Mouse (Mus musculus): Measurements from ENCODE around the gene Gm20388.

Gm20388 gene

GRCm38 (mm10) chr8:120100388-120101067, 189.9 kb downstream of the Gm20388 start:
- no peak for DNase-seq

GRCm38 (mm10) chr8:120101068-120101972, 190.7 kb downstream of the Gm20388 start, which contains the start of gene Zdhhc7:
Gene Zdhhc7, minus strand, starts transcription at chr8:120101482.
- peak; percentile 88 for DNase-seq

- peak; percentile 37 for DNase-seq
These were observed 193.3 kb downstream of the Gm20388 start for GRCm38 (mm10) chr8:120103916-120104315.

- DNase-seq: peak; percentile 93
These were observed 194.2 kb downstream of the Gm20388 start for GRCm38 (mm10) chr8:120104721-120105272.

- peak; percentile 42 for DNase-seq
These were observed 198.5 kb downstream of the Gm20388 start for GRCm38 (mm10) chr8:120109149-120109548.

- no peak for DNase-seq
These were observed 200.3 kb downstream of the Gm20388 start for GRCm38 (mm10) chr8:120110966-120111365.

- peak; percentile 36 for DNase-seq
These were observed 200.7 kb downstream of the Gm20388 start for GRCm38 (mm10) chr8:120111382-120111781.

- no peak for DNase-seq
These were observed 201.9 kb downstream of the Gm20388 start for GRCm38 (mm10) chr8:120112535-120112934.

- DNase-seq: peak; percentile 90
These were observed 202.7 kb downstream of the Gm20388 start for GRCm38 (mm10) chr8:120113306-120113705.

GRCm38 (mm10) chr8:120113758-120114255, 203.2 kb downstream of the Gm20388 start, which contains the start of gene 6430548M08Rik:
Gene 6430548M08Rik, plus strand, starts transcription at chr8:120114152.
- peak; percentile 100 for DNase-seq

GRCm38 (mm10) chr8:120114315-120114841, 203.7 kb downstream of the Gm20388 start:
- DNase-seq: no peak

- DNase-seq: no peak
These were observed 206.0 kb downstream of the Gm20388 start for GRCm38 (mm10) chr8:120116600-120116999.

GRCm38 (mm10) chr8:120118162-120118561, 207.5 kb downstream of the Gm20388 start:
- DNase-seq: peak; percentile 44

- no peak for DNase-seq
These were observed 208.2 kb downstream of the Gm20388 start for GRCm38 (mm10) chr8:120118847-120119246.

GRCm38 (mm10) chr8:120119429-120119828, 208.8 kb downstream of the Gm20388 start:
- DNase-seq: no peak

GRCm38 (mm10) chr8:120119931-120120330, 209.3 kb downstream of the Gm20388 start:
- DNase-seq: no peak

GRCm38 (mm10) chr8:120120951-120121350, 210.3 kb downstream of the Gm20388 start:
- DNase-seq: no peak

- DNase-seq: peak; percentile 62
These were observed 213.6 kb downstream of the Gm20388 start for GRCm38 (mm10) chr8:120124261-120124660.

- no peak for DNase-seq
These were observed 214.3 kb downstream of the Gm20388 start for GRCm38 (mm10) chr8:120124836-120125389.

- DNase-seq: peak; percentile 64
These were observed 215.9 kb downstream of the Gm20388 start for GRCm38 (mm10) chr8:120126357-120127161.

- peak; percentile 38 for DNase-seq
These were observed 218.9 kb downstream of the Gm20388 start for GRCm38 (mm10) chr8:120129547-120129946.

- DNase-seq: no peak
These were observed 220.5 kb downstream of the Gm20388 start for GRCm38 (mm10) chr8:120131158-120131557.
